Mouse (Mus musculus) midbrain, embryonic 12.5 days (tissue): ENCODE data around the gene Nox1. TPM values are rescaled to one million over a fixed set of nuclear protein-coding genes. Genes with fewer than 3 reads are reported as not detected.

ENCODE experiments used
- ATAC-seq: fragments of 200-750 bp; cut with Nextera tagmentation; 2 replicates; pipeline ENCODE4 v1.8.0; 2017; ENCODE audit warnings: low read depth, moderate TSS enrichment, moderate library complexity; ENCODE audit not compliant: low FRiP score
- H3K27ac ChIP-seq: fragments of 300-500 bp; sonication (generic); replicated peaks from 2 replicates; pipeline ENCODE4 v1.5.1; 2016; ENCODE audit warnings: mild to moderate bottlenecking
- H3K27me3 ChIP-seq: fragments of 300-500 bp; sonication (generic); 2 replicates; pipeline ENCODE4 v1.6.1; 2016; ENCODE audit warnings: mild to moderate bottlenecking
- H3K36me3 ChIP-seq: fragments of 300-500 bp; sonication (generic); 2 replicates; pipeline ENCODE4 v1.6.1; 2016
- H3K4me1 ChIP-seq: fragments of 300-500 bp; sonication (generic); 2 replicates; pipeline ENCODE4 v1.6.1; 2016
- H3K4me2 ChIP-seq: fragments of 300-500 bp; sonication (generic); replicated peaks from 2 replicates; pipeline ENCODE4 v1.6.1; 2016; ENCODE audit warnings: mild to moderate bottlenecking, moderate library complexity
- H3K4me3 ChIP-seq: fragments of 300-500 bp; sonication (generic); 2 replicates; pipeline ENCODE4 v1.5.1; 2016; ENCODE audit warnings: mild to moderate bottlenecking
- H3K9ac ChIP-seq: fragments of 300-500 bp; sonication (generic); replicated peaks from 2 replicates; pipeline ENCODE4 v1.6.1; 2016; ENCODE audit warnings: mild to moderate bottlenecking, moderate library complexity
- H3K9me3 ChIP-seq: fragments of 300-500 bp; sonication (generic); 2 replicates; pipeline ENCODE4 v1.6.1; 2016; ENCODE audit warnings: mild to moderate bottlenecking
- WGBS: fragments of 180-500 bp; shearing (Covaris S2); methylation state at CpG from one replicate; pipeline ENCODE4 v1.1.7; 2016; 5-methylcytosine and 5-hydroxymethylcytosine counted together
- polyA plus RNA-seq: library from polyadenylated mRNA; unstranded; fragments of >200 nt; fragmentation: Nextera tagmentation; extraction: Ambion mirVana; gene quantifications from 2 replicates; pipeline ENCODE4 v1.2.1, GENCODE M21; 2016

Nox1 gene
- polyA plus RNA-seq, 1 experiment from 2014 or later: 0.10 TPM

DNA sequence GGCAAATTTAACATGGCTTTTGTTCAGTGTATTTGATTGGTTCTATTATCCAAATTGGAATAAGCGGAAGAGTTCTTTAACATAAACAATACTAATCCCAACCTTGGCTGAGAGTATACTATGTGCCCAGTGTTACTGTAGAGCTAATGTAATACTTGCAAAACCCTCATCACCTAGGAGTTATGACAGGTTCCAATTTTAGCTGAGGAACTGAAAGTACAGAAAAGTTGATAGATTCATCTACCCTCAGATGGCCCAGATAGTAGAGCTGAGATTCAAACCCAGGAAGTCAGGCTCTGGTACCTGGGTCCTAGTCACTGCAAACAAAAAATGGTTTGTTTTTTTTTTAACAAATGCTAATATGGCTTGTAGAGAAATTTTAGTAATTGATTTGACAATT is 51.2 kb downstream of the Nox1 start:
- ATAC-seq: no peak
- Histone ChIP-seq H3K27ac (no peak overlapping the region), H3K27me3 (no peaks in the 10 kb centered on the region), H3K4me2 (no peak overlapping the region), H3K4me3 (no peak overlapping the region), H3K36me3 (no peaks in the 10 kb centered on the region), H3K4me1 (no peaks in the 10 kb centered on the region), H3K9ac (no peak overlapping the region), H3K9me3 (no peaks in the 10 kb centered on the region)
- WGBS: 94% methylated on average over 1 of the region's 1 CpGs

DNA sequence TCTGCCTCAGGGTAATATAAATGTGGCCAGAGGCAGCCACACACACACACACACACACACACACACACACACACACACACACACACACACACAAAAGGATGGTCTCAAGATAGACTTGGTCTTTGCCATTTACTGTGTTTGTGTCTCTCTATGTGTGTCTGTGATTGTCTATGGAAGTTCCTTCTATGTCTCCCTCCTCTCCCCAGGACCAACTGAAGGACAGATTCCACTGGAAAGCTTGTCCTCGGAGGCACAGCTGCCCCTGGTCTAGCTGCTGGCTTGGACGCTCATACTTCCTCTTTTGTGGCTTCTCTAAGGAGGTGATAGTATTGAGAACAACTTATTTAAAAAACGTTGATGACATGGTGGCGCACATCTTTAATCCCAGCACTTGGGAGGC is 58.3 kb downstream of the Nox1 start:
- H3K36me3 ChIP-seq: no peaks in the 10 kb centered on the region
- H3K9ac ChIP-seq: no peak overlapping the region
- H3K27ac ChIP-seq: no peak overlapping the region
- H3K4me3 ChIP-seq: no peak overlapping the region
- peaks cover 33% of the 10 kb centered on the region for H3K27me3 ChIP-seq
- WGBS: 56% methylated on average over 4 of the region's 4 CpGs
- H3K9me3 ChIP-seq: no peaks in the 10 kb centered on the region
- ATAC-seq: no peak
- no peaks in the 10 kb centered on the region for H3K4me1 ChIP-seq
- peak overlapping the region; percentile 52; the same call in 1 of the 2 replicates for H3K4me2 ChIP-seq

DNA sequence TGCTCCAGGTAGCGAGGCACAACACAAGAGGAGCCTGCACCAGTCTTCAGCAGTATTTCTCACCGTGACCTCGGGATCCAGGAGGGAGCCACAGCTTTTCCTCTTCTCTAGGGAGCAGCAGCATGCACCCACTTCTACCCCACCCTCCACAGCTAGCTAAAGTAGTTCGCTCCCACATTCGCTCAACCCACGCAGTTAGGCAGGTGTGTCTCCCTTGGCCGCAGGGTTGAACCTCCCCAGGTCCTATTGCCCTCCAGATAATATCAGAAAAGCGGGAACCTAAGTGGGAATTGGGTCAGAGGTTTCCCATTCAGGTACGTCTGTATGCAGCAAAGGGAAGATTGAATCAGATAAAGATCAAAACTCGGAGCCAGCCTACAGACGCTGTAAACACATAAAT is 58.9 kb downstream of the Nox1 start:
- Histone ChIP-seq H3K9me3 (no peaks in the 10 kb centered on the region), H3K27ac (no peak overlapping the region), H3K27me3 (peaks cover 34% of the 10 kb centered on the region), H3K36me3 (no peaks in the 10 kb centered on the region), H3K9ac (no peak overlapping the region), H3K4me1 (no peaks in the 10 kb centered on the region), H3K4me2 (peak overlapping the region; percentile 52), H3K4me3 (peak overlapping the region; percentile 33)
- 29% methylated on average over 11 of the region's 11 CpGs for WGBS
- ATAC-seq: no peak

DNA sequence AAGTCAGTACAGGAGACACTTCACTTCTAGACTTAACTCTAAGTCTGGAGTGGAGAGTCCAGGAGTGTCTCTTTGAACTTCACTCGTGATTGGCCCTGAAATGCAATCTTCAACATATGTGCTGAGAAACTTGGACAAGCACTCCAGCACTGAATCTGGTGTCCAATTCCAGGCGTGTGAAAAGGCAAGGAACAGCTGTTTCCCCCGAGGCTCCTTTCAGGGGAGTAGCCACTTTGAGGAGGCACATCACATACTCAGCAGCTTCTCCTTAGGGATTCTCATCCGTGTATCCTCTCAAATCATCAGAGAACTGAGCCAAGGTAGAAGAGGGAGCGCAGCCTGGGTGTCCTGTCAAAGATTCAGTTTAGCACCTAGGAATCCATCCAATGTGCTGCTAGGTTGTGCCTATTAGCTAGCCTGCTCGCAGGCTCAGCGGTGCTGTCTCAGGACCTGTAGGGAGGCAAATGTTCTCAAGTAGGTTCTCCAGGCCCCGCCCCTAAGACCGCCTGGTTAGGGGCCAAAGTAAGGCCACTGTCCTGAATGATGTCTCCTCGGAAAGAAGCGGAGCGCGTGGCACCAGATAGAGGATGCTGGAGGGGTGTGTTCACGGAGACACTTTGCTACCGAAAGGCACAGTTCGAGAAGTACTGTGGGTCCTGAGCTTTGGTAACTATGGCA is 59.6 kb downstream of the Nox1 start, which contains the start of gene Xkrx:
Xkrx (minus strand) TSS at position 34 of the 678 bp plus-strand sequence.
- ATAC-seq: no peak
- Histone ChIP-seq H3K4me2 (peak within 1 kb of the TSS; percentile 52), H3K27ac (no peak within 1 kb of the TSS), H3K4me3 (peak within 1 kb of the TSS; percentile 33), H3K36me3 (no peaks in the 10 kb centered on the region), H3K9me3 (no peaks in the 10 kb centered on the region), H3K9ac (no peak within 1 kb of the TSS), H3K4me1 (no peaks in the 10 kb centered on the region), H3K27me3 (peaks cover 34% of the 10 kb centered on the region)
- WGBS: 34% methylated on average over 16 of the region's 16 CpGs

DNA sequence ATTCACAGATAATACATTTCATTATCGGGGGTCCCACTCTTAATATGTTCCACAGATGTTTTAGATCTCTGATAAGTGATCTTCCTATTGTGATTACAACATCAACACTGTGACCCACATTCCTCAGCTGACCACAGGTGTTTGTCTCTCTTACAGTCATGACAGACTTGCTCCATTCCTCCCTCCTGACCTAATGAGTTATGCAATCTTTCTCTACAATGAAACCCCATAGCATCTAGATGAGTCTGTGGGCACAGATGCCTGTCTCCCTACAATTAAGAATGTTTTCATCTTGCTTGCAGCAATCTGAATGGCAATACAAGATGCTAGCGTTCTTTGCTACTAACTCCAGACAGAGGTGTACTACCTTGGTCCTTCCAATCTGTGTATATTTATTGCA is 61.3 kb downstream of the Nox1 start:
- no peak overlapping the region for H3K4me2 ChIP-seq
- no peak overlapping the region for H3K4me3 ChIP-seq
- no peak overlapping the region for H3K9ac ChIP-seq
- WGBS: 93% methylated on average over 2 of the region's 2 CpGs
- H3K27me3 ChIP-seq: peaks cover 34% of the 10 kb centered on the region
- H3K27ac ChIP-seq: no peak overlapping the region
- no peaks in the 10 kb centered on the region for H3K36me3 ChIP-seq
- H3K4me1 ChIP-seq: no peaks in the 10 kb centered on the region
- no peaks in the 10 kb centered on the region for H3K9me3 ChIP-seq
- ATAC-seq: no peak

DNA sequence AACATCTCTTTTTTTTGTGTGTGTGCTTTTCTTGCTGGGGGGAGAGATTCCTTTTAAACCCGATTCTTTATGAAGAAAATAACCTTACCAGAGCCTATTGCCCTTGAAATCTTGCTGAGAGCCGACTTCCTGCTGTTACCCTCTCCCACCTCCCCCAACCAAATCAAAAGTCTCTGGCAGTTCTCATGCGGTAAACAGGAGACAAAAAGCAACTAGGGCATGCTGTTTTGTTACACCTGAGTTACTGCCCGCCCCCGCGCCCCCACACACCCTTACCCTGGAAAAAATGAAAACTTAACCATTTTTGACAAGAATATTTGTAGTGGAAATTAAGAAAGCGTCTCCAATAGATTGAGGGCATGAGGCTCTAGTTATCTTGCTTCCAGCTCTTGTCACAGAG is 63.6 kb downstream of the Nox1 start:
- no peak overlapping the region for H3K4me2 ChIP-seq
- H3K9ac ChIP-seq: no peak overlapping the region
- no peaks in the 10 kb centered on the region for H3K9me3 ChIP-seq
- no peaks in the 10 kb centered on the region for H3K4me1 ChIP-seq
- no peak overlapping the region for H3K27ac ChIP-seq
- ATAC-seq: no peak
- H3K27me3 ChIP-seq: peaks cover 27% of the 10 kb centered on the region
- H3K36me3 ChIP-seq: no peaks in the 10 kb centered on the region
- WGBS: 50% methylated on average over 7 of the region's 7 CpGs
- H3K4me3 ChIP-seq: no peak overlapping the region

DNA sequence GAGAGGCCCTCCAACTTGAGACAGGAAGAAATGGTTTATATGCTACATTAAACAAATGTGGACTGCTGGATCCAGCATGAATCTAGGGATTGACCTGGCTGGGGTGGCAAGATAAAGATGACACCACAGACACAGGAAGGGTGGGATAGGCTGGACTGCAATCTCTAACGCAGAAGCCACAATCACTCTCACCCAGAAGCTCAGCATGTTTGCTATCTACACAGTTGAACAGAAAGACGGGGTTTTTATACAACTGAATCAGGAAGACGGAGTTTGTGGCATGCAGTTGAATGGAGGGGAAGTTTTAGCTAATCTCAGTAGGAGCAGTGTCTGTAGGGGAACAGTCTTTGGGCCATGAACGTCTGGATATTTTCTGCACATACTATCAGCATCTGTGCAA is 79.8 kb downstream of the Nox1 start:
- Histone ChIP-seq H3K4me1 (no peaks in the 10 kb centered on the region), H3K4me2 (no peak overlapping the region)
- no peak for ATAC-seq

DNA sequence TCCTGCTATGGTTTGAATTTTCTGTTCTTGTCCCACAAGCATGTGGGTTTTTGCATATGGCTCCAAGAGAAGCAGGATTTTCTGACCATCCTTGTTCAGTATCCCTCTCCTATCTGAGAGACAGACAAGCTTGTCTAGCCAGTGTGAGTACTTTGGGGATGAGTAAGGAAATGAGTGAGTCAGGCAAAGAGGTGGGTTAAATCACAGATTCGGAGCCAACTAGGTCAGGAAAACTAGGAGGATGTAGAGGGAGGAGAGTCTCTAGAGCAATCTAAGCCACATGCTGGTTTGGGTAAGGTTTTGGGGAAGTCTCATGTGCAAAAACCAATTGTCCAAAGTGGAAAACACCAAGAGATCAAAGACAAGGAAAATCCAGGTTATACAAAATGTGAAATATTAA is 80.2 kb downstream of the Nox1 start:
- ATAC-seq: no peak
- H3K9me3 ChIP-seq: no peaks in the 10 kb centered on the region
- no peaks in the 10 kb centered on the region for H3K4me1 ChIP-seq
- H3K27me3 ChIP-seq: 0 out of 2 replicates have a peak, but pooled peaks cover 5% of the 10 kb centered on the region
- no peak overlapping the region for H3K4me2 ChIP-seq
- no peak overlapping the region for H3K9ac ChIP-seq
- no peaks in the 10 kb centered on the region for H3K36me3 ChIP-seq
- WGBS: 74% methylated on average over 1 of the region's 1 CpGs
- H3K4me3 ChIP-seq: no peak overlapping the region
- no peak overlapping the region for H3K27ac ChIP-seq

More for the DNA sequence above, 79.8 kb downstream of the Nox1 start:
- 0 out of 2 replicates have a peak, but pooled peaks cover 5% of the 10 kb centered on the region for H3K27me3 ChIP-seq
- no peaks in the 10 kb centered on the region for H3K9me3 ChIP-seq
- no peak overlapping the region for H3K9ac ChIP-seq
- H3K4me3 ChIP-seq: no peak overlapping the region
- no peaks in the 10 kb centered on the region for H3K36me3 ChIP-seq
- WGBS: 72% methylated on average over 4 of the region's 4 CpGs
- H3K27ac ChIP-seq: no peak overlapping the region

DNA sequence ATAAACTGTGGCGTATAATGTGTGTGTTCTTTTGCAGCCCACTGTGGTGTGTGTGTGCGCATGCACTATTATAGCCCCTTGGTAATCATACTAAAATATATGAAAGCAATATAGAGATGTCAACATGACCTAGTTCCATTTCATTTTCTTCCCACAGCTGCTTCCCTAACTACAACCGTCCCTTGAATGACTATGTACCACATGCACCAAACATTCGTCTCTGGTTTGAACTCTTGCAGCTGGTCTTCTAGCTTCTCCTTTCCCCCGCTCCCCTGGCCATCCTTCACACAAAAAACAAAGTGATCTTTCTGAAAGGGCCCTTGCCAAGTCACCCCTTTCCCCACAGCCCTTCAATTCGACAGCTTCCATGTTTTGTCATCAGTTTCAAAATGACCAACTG is 81.7 kb downstream of the Nox1 start:
- Histone ChIP-seq H3K4me2 (no peak overlapping the region), H3K4me3 (no peak overlapping the region), H3K27ac (no peak overlapping the region), H3K4me1 (no peaks in the 10 kb centered on the region), H3K36me3 (no peaks in the 10 kb centered on the region), H3K9me3 (no peaks in the 10 kb centered on the region), H3K9ac (no peak overlapping the region), H3K27me3 (0 out of 2 replicates have a peak, but pooled peaks cover 9% of the 10 kb centered on the region)
- no peak for ATAC-seq
- 86% methylated on average over 6 of the region's 6 CpGs for WGBS

DNA sequence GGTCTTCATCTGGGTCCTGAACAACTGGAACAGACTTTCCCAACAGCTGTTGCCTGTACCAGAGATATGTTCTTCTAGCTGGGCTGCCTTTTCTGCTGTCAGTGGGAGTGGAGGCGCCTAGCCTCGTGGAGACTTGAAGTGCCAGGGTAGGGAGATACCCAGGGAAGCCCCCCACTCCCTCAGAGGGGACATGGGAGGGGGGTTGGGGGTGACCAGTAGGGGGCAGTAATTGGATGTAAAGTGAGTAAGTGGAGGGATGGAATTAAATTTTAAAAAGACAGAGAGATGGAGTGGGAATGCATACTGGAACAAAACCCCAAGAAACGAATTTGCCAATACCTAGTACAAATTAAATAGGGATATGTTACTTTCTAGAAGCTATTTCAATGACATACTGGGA is 87.9 kb downstream of the Nox1 start:
- H3K27ac ChIP-seq: no peak overlapping the region
- H3K4me1 ChIP-seq: no peaks in the 10 kb centered on the region
- H3K27me3 ChIP-seq: peaks cover 27% of the 10 kb centered on the region
- no peaks in the 10 kb centered on the region for H3K36me3 ChIP-seq
- H3K9me3 ChIP-seq: no peaks in the 10 kb centered on the region
- ATAC-seq: no peak
- H3K9ac ChIP-seq: no peak overlapping the region
- H3K4me2 ChIP-seq: no peak overlapping the region
- 45% methylated on average over 3 of the region's 3 CpGs for WGBS
- no peak overlapping the region for H3K4me3 ChIP-seq

DNA sequence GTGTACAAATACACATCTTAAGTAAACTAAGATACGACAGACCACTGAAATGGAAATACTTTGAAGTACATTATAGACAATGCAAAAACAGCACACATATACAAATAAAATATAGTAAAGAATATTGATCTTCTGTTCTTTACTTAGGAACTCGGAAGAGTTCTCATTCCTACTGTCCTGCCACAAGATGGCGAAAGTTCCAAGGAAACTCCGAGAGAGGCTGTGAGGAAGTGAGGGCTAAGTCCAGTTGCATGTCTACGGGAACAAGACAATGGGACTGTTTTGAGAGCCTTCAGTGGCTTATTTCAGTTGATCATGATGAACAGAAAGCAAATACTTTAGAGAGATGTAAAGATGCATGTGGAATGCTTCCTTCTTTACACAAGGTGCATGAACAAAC is 89.5 kb downstream of the Nox1 start:
- peaks cover 25% of the 10 kb centered on the region for H3K27me3 ChIP-seq
- H3K27ac ChIP-seq: no peak overlapping the region
- no peaks in the 10 kb centered on the region for H3K4me1 ChIP-seq
- 32% methylated on average over 5 of the region's 5 CpGs for WGBS
- ATAC-seq: 0 out of 2 replicates have a peak, but pooled peaks have one; percentile 47
- H3K4me2 ChIP-seq: no peak overlapping the region
- H3K4me3 ChIP-seq: no peak overlapping the region
- no peaks in the 10 kb centered on the region for H3K36me3 ChIP-seq
- H3K9me3 ChIP-seq: no peaks in the 10 kb centered on the region
- no peak overlapping the region for H3K9ac ChIP-seq

DNA sequence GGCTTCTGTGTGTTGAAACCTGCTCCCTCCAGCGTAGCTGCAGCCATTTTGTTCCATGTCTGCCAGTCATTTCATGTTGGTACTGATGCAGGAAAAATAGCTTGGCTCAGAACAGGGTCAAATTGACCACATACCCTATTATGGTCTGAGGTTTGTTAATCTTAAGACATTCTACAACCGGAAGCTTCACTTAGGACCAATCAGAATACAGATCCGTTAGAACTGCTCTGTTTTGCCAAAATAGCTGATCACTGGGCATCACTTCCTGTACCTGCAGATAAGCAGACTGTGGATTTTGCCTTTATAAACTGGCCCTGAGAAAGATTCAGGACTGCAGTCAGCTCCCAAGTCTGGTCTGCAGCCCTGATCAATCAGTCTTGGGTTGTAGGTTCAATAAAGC is 93.2 kb downstream of the Nox1 start:
- no peak overlapping the region for H3K4me3 ChIP-seq
- no peaks in the 10 kb centered on the region for H3K4me1 ChIP-seq
- no peak overlapping the region for H3K4me2 ChIP-seq
- no peak overlapping the region for H3K27ac ChIP-seq
- no peaks in the 10 kb centered on the region for H3K9me3 ChIP-seq
- peaks cover 24% of the 10 kb centered on the region for H3K27me3 ChIP-seq
- no peaks in the 10 kb centered on the region for H3K36me3 ChIP-seq
- H3K9ac ChIP-seq: no peak overlapping the region
- WGBS: 77% methylated on average over 3 of the region's 3 CpGs
- no peak for ATAC-seq

DNA sequence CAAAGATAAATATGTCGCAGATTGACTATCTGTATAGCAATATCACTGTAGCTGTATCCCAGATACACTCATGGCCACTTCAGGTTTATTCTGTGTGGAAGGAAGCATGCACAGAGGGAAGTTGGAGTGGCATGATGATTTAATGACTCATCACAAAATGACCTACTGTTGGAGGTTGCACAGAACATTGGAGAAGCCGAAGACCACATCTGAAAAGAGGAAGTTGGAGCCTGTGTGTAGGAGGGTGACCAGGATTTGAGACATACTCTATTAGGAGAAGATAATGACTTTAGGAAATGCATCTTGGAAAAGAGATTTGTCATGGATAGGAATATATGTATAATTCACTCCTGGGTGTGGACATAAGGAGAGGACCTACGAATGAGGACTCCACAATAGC is 105.3 kb downstream of the Nox1 start:
- Histone ChIP-seq H3K9me3 (no peaks in the 10 kb centered on the region), H3K27ac (no peak overlapping the region), H3K9ac (no peak overlapping the region), H3K27me3 (peaks cover 9% of the 10 kb centered on the region; the same call in 1 of the 2 replicates), H3K36me3 (no peaks in the 10 kb centered on the region), H3K4me1 (no peaks in the 10 kb centered on the region), H3K4me3 (no peak overlapping the region), H3K4me2 (no peak overlapping the region)
- 75% methylated on average over 3 of the region's 3 CpGs for WGBS
- ATAC-seq: no peak
